Mouse (Mus musculus): Measurements from ENCODE around the gene Enho. TPM values are rescaled to one million over a fixed set of nuclear protein-coding genes. Genes with fewer than 3 reads are reported as not detected.

Enho gene
- total and polyA plus RNA-seq, 3 experiments, result 0.17 to 0.59 TPM; not detected in 1

DNA sequence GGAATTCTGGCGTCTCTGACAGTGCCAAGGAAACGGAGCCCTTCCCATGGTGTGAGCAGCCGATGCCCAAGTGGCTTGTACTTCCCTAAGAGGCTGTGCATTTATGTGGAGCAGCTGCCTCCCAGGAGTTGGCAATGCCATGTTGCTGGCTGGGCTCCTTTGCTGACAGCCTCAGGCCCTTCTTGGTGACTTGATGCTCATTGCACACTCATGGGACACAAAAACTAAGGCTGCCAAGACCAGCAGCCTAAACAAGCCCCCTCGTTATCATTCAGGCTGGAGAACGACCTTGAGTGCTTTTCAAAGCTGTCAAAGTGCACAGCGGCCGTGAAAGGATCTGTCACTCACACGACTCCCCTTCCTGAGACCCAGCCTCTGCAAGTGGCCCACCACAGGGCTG, 28.0 kb downstream of the Enho start:
- Histone ChIP-seq H3K9ac (ENCODE audit: insufficient read depth, low read depth) (no peak overlapping the region), H3K4me2 (ENCODE audit: insufficient read depth, low read depth, poor library complexity, severe bottlenecking) (no peak overlapping the region), H3K4me1 (ENCODE audit: control insufficient read depth in 1 of 2, insufficient read depth in 2 of 2) (peaks cover 3 to 11% of the 10 kb centered on the region in 2 experiments; a peak in 2 of 4 replicates), H3K27ac (ENCODE audit: insufficient read depth, low read depth) (no peak overlapping the region), H3K4me3 (replicated peaks in 1 of 3; ENCODE audit: low read depth in 2 of 3, low read length in 2 of 3, poor library complexity in 1 of 3) (no peak overlapping the region), H3K79me2 (replicated peaks; ENCODE audit: control insufficient read depth, extremely low read depth, insufficient read depth, poor library complexity, severe bottlenecking) (no peaks in the 10 kb centered on the region), H3K9me3 (replicated peaks; ENCODE audit: low read length) (peaks cover 5% of the 10 kb centered on the region), H3K36me3 (replicated peaks in 1 of 2; ENCODE audit: control insufficient read depth in 1 of 2, insufficient read depth in 1 of 2, low read length in 1 of 2) (no peaks in the 10 kb centered on the region), H3K27me3 (replicated peaks) (peaks cover 74% of the 10 kb centered on the region)
- TF ChIP-seq PAX5 (IDR thresholded peaks at IDR 0.05; ENCODE audit: low read length) (no peak), JUN (IDR thresholded peaks at IDR 0.05; ENCODE audit: insufficient read depth, low read depth, low read length) (no peak), ZNF384 (IDR thresholded peaks at IDR 0.05; ENCODE audit: low read depth, low read length) (no peak), JUND (conservative IDR thresholded peaks at IDR 0.05; ENCODE audit: low read depth, low read length) (no peak), UBTF (IDR thresholded peaks at IDR 0.05; ENCODE audit: low read depth, low read length) (no peak), SIN3A (IDR thresholded peaks at IDR 0.05; ENCODE audit: low read length) (no peak), HCFC1 (IDR thresholded peaks at IDR 0.05; ENCODE audit: low read depth, low read length) (no peak), POLR2A (IDR thresholded peaks at IDR 0.05; ENCODE audit: low read depth, low read length) (no peak), TBP (conservative IDR thresholded peaks at IDR 0.05; ENCODE audit: low read depth, low read length) (no peak), MAZ (IDR thresholded peaks at IDR 0.05; ENCODE audit: low read depth, low read length) (no peak), MXI1 (IDR thresholded peaks at IDR 0.05; ENCODE audit: low read depth, low read length) (no peak), TCF12 (IDR thresholded peaks at IDR 0.05; ENCODE audit: low read depth, low read length) (no peak), BHLHE40 (IDR thresholded peaks at IDR 0.05; ENCODE audit: low read depth, low read length) (no peak), IRF4 (IDR thresholded peaks at IDR 0.05; ENCODE audit: low read depth, low read length) (no peak)
- dilution Hi-C loops (cut with MboI; ENCODE audit: extremely low pct_ligation_motif_present, extremely low pct_unique_long_range_greater_than_20kb, low sequenced_read_pairs), result no loop called here
- in situ Hi-C loops (cut with MboI; ENCODE audit: low pct_ligation_motif_present, low pct_unique_long_range_greater_than_20kb, low sequenced_read_pairs), result no loop called here
- DNase-seq (ENCODE audit: extremely low read depth), result no peak

DNA sequence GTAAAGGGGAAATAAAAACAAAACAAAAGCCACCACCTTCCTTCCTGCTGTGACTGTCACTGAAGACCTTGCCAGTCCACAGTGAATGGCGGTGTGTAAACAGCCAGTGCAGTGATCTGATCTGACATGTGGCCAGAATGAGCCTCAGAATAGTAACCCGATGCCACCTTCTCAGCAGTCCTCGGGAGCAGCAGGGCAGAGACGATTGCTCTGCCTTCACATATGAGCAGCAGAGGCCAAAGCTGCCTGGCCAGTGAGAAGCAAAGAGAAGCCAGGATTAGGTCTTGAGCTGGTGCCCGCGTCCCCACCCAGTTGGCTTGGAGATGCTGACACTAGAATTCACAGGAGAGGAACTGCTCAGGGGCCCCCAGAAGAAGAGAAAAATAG, 29.5 kb downstream of the Enho start:
- Histone ChIP-seq H3K4me3 (replicated peaks in 1 of 3; ENCODE audit: low read depth in 2 of 3, low read length in 2 of 3, poor library complexity in 1 of 3) (no peak overlapping the region), H3K27me3 (replicated peaks) (peaks cover 79% of the 10 kb centered on the region), H3K4me2 (ENCODE audit: insufficient read depth, low read depth, poor library complexity, severe bottlenecking) (no peak overlapping the region), H3K36me3 (replicated peaks in 1 of 2; ENCODE audit: control insufficient read depth in 1 of 2, insufficient read depth in 1 of 2, low read length in 1 of 2) (no peaks in the 10 kb centered on the region), H3K79me2 (replicated peaks; ENCODE audit: control insufficient read depth, extremely low read depth, insufficient read depth, poor library complexity, severe bottlenecking) (no peaks in the 10 kb centered on the region), H3K4me1 (ENCODE audit: control insufficient read depth in 1 of 2, insufficient read depth in 2 of 2) (peaks cover 3 to 11% of the 10 kb centered on the region in 2 experiments; a peak in 2 of 4 replicates), H3K9me3 (replicated peaks; ENCODE audit: low read length) (peaks cover 9% of the 10 kb centered on the region), H3K27ac (ENCODE audit: insufficient read depth, low read depth) (no peak overlapping the region), H3K9ac (ENCODE audit: insufficient read depth, low read depth) (no peak overlapping the region)
- DNase-seq (ENCODE audit: extremely low read depth), result no peak
- in situ Hi-C loops (cut with MboI; ENCODE audit: low pct_ligation_motif_present, low pct_unique_long_range_greater_than_20kb, low sequenced_read_pairs), result no loop called here
- dilution Hi-C loops (cut with MboI; ENCODE audit: extremely low pct_ligation_motif_present, extremely low pct_unique_long_range_greater_than_20kb, low sequenced_read_pairs), result no loop called here
- TF ChIP-seq E2F4 (IDR thresholded peaks at IDR 0.05; ENCODE audit: insufficient replicate concordance, low read depth, low read length) (no peak), MEF2A (IDR thresholded peaks at IDR 0.05; ENCODE audit: borderline replicate concordance, low read depth, low read length) (no peak), POLR2AphosphoS2 (IDR thresholded peaks at IDR 0.05; ENCODE audit: low read depth, low read length) (no peak), CHD2 (IDR thresholded peaks at IDR 0.05; ENCODE audit: low read length) (no peak), USF1 (IDR thresholded peaks at IDR 0.05; ENCODE audit: low read depth, low read length) (no peak), TCF12 (IDR thresholded peaks at IDR 0.05; ENCODE audit: low read depth, low read length) (no peak), ZKSCAN1 (IDR thresholded peaks at IDR 0.05; ENCODE audit: borderline replicate concordance, low read depth, low read length) (no peak), RCOR1 (conservative IDR thresholded peaks at IDR 0.05; ENCODE audit: low read depth, low read length) (no peak), CHD1 (IDR thresholded peaks at IDR 0.05; ENCODE audit: low read depth, low read length) (no peak)
